Mouse (Mus musculus): Measurements from ENCODE around the gene Zar1l. TPM values are rescaled to one million over a fixed set of nuclear protein-coding genes. Genes with fewer than 3 reads are reported as not detected.
"Not testable (repeated sequence)": the region's sequence is repeated elsewhere in the genome, so short reads cannot be mapped to it uniquely, and the experiment has no call there.

Zar1l gene
- polyA plus RNA-seq, 1 experiment = not detected

- 74% methylated on average over 4 of the region's 4 CpGs for WGBS
- no peaks in the 10 kb centered on the region for H3K4me1 ChIP-seq (ENCODE audit: control insufficient read depth, insufficient read depth, low read length)
- DNase-seq = no peak
- no peak for TF ChIP-seq CTCF (IDR thresholded peaks at IDR 0.05; ENCODE audit: borderline replicate concordance, insufficient read depth, low read depth, low read length)
- TF ChIP-seq POLR2A (IDR thresholded peaks at IDR 0.05; ENCODE audit: borderline replicate concordance, insufficient read depth, low read length) = no peak
- no peaks in the 10 kb centered on the region for H3K27me3 ChIP-seq (ENCODE audit: control insufficient read depth, insufficient read depth, low read length)
- H3K4me3 ChIP-seq (replicated peaks; ENCODE audit: insufficient read depth, low read depth, low read length) = no peak overlapping the region
- no peak overlapping the region for H3K27ac ChIP-seq (ENCODE audit: insufficient read depth, low read length)
Observed at GRCm38 (mm10) chr5:150513264-150513663, 4.7 kb downstream of the Zar1l start.

DNA sequence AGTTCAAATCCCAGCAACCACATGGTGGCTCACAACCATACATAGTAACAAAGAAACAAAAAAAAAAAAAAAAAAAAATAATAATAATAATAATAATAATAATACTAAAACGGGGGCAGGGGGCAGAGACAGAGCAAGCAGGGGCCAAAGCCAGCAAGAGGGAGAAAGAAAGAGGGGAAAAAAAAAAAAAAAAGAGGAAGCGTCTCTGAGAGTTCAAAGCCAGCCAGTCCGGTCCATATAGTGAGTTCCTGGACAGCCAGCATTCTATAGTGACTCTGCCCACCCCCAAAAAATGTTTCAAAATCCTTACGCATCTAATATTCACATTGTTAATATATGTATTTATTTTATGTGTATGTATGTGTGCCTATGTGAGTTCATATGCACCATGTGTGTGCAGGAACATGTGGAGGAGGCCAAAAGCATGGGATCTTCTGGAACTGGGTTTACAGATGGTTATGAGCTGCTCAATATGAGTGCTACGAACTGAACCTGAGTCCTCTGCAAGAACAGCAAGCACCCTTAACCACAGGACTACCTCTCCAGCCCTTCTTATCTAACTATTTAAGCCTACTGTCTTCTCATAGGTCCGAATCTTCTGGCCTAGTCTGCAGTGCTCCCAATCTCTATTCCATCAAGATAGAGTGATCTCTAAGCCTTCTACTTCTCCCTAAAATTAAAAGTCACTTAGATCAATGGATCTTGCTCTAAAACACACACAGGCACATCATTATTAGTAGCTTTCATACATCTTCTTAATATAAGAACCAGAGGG lies 7.3 kb downstream of the Zar1l start:
- Histone ChIP-seq H3K4me1 (ENCODE audit: control insufficient read depth, insufficient read depth, low read length) (no peaks in the 10 kb centered on the region), H3K27me3 (ENCODE audit: control insufficient read depth, insufficient read depth, low read length) (no peaks in the 10 kb centered on the region), H3K4me3 (replicated peaks; ENCODE audit: insufficient read depth, low read depth, low read length) (no peak overlapping the region), H3K27ac (ENCODE audit: insufficient read depth, low read length) (no peak overlapping the region)
- TF ChIP-seq POLR2A (IDR thresholded peaks at IDR 0.05; ENCODE audit: borderline replicate concordance, insufficient read depth, low read length) (no peak), CTCF (IDR thresholded peaks at IDR 0.05; ENCODE audit: borderline replicate concordance, insufficient read depth, low read depth, low read length) (no peak)
- 88% methylated on average over 6 of the region's 6 CpGs for WGBS
- DNase-seq = no peak

- Histone ChIP-seq H3K4me1 (ENCODE audit: control insufficient read depth, insufficient read depth, low read length) (no peaks in the 10 kb centered on the region), H3K27me3 (ENCODE audit: control insufficient read depth, insufficient read depth, low read length) (no peaks in the 10 kb centered on the region), H3K4me3 (replicated peaks; ENCODE audit: insufficient read depth, low read depth, low read length) (no peak overlapping the region), H3K27ac (ENCODE audit: insufficient read depth, low read length) (no peak overlapping the region)
- TF ChIP-seq CTCF (IDR thresholded peaks at IDR 0.05; ENCODE audit: borderline replicate concordance, insufficient read depth, low read depth, low read length) (peak; percentile 58), POLR2A (IDR thresholded peaks at IDR 0.05; ENCODE audit: borderline replicate concordance, insufficient read depth, low read length) (no peak)
- DNase-seq = peak in 1 of 2 experiments; percentile 33
- WGBS = 56% methylated on average over 6 of the region's 6 CpGs
Observed at GRCm38 (mm10) chr5:150495792-150496191, 22.2 kb downstream of the Zar1l start.

DNA sequence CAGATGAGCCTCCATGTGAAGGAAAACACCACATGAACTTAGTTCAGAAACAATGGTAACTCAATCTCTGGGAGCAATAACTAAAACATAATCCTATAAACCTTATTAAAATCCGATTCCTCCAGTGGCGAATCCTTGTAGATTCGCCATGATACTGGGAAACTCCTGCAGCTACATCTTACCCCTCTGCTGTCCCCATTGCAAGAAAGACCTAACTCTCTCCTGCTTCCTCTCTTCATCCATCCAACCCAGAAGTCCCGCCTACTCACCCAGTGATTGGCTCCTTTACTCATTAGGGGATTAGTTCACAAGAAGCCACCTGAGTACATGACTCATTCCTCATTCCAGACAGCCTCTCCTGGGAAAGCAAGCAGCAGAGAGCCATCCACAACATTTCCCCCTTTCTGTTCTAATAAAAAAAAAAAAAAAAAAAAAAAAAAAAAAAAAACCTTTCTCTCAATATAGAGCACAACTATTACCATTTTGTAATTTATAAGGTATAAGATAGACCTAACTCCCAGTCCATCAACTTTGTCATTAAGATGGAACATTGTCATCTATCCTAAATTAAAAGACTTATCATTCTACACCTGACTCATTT lies 26.3 kb downstream of the Zar1l start:
- not testable (repeated sequence) for DNase-seq; H3K27me3 ChIP-seq (ENCODE audit: control insufficient read depth, insufficient read depth, low read length); H3K4me1 ChIP-seq (ENCODE audit: control insufficient read depth, insufficient read depth, low read length); H3K4me3 ChIP-seq (replicated peaks; ENCODE audit: insufficient read depth, low read depth, low read length); H3K27ac ChIP-seq (ENCODE audit: insufficient read depth, low read length)
- 96% methylated on average over 4 of the region's 4 CpGs for WGBS

DNA sequence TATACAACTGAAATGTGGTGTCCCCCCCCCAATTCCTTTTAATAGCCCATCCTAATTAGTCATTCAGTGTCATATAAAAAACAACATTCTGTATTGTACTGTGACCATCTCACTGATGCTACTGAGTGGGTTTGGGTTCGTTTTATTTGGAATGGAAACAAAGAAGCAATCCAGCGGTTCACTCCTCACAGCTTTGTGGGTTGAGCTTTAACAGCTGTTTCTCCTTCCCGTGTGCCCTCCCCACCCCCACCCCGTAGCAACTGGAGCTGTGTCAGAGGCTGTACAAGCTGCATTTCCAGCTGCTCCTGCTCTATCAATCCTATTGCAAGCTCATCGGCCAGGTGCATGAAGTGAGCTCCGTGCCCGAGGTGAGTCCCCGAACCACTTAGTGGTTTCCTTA lies 27.1 kb downstream of the Zar1l start:
- no peak overlapping the region for H3K27ac ChIP-seq (ENCODE audit: insufficient read depth, low read length)
- no peak for DNase-seq
- no peaks in the 10 kb centered on the region for H3K4me1 ChIP-seq (ENCODE audit: control insufficient read depth, insufficient read depth, low read length)
- no peak overlapping the region for H3K4me3 ChIP-seq (replicated peaks; ENCODE audit: insufficient read depth, low read depth, low read length)
- H3K27me3 ChIP-seq (ENCODE audit: control insufficient read depth, insufficient read depth, low read length) = no peaks in the 10 kb centered on the region
- no peak for TF ChIP-seq POLR2A (IDR thresholded peaks at IDR 0.05; ENCODE audit: borderline replicate concordance, insufficient read depth, low read length)
- WGBS = 84% methylated on average over 8 of the region's 8 CpGs

GRCm38 (mm10) chr5:150490285-150490684 lies 27.7 kb downstream of the Zar1l start:
- 66% methylated on average over 3 of the region's 3 CpGs for WGBS
- Histone ChIP-seq H3K27ac (ENCODE audit: insufficient read depth, low read length) (no peak overlapping the region), H3K27me3 (ENCODE audit: control insufficient read depth, insufficient read depth, low read length) (no peaks in the 10 kb centered on the region), H3K4me3 (replicated peaks; ENCODE audit: insufficient read depth, low read depth, low read length) (no peak overlapping the region), H3K4me1 (ENCODE audit: control insufficient read depth, insufficient read depth, low read length) (no peaks in the 10 kb centered on the region)
- no peak for TF ChIP-seq POLR2A (IDR thresholded peaks at IDR 0.05; ENCODE audit: borderline replicate concordance, insufficient read depth, low read length)
- TF ChIP-seq CTCF (IDR thresholded peaks at IDR 0.05; ENCODE audit: borderline replicate concordance, insufficient read depth, low read depth, low read length) = no peak
- no peak for DNase-seq

DNA sequence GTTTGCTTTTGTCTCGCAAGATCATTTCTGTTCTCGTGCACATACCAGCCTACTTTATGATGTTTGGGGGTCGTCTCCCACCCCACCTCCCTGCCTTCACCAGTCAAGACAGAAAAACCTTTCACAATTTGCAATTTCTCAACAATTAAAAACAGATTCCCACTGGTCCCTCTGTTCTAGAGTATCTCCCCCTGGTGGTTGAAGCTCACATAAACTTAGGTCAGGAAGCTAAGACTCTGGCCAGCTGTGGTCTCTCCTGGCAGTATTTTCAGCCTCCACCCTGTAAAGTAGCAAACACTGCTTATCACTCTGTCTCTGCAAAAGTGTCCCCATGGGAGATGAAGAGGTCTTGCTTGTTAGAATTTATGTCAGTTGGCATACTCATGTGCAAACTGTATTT lies 32.8 kb downstream of the Zar1l start:
- Histone ChIP-seq H3K4me3 (replicated peaks; ENCODE audit: insufficient read depth, low read depth, low read length) (no peak overlapping the region), H3K4me1 (ENCODE audit: control insufficient read depth, insufficient read depth, low read length) (no peaks in the 10 kb centered on the region), H3K27ac (ENCODE audit: insufficient read depth, low read length) (no peak overlapping the region), H3K27me3 (ENCODE audit: control insufficient read depth, insufficient read depth, low read length) (no peaks in the 10 kb centered on the region)
- DNase-seq = no peak
- 75% methylated on average over 3 of the region's 3 CpGs for WGBS
- TF ChIP-seq CTCF (IDR thresholded peaks at IDR 0.05; ENCODE audit: borderline replicate concordance, insufficient read depth, low read depth, low read length) = no peak; the same call in 1 of the 2 replicates
- TF ChIP-seq POLR2A (IDR thresholded peaks at IDR 0.05; ENCODE audit: borderline replicate concordance, insufficient read depth, low read length) = no peak

DNA sequence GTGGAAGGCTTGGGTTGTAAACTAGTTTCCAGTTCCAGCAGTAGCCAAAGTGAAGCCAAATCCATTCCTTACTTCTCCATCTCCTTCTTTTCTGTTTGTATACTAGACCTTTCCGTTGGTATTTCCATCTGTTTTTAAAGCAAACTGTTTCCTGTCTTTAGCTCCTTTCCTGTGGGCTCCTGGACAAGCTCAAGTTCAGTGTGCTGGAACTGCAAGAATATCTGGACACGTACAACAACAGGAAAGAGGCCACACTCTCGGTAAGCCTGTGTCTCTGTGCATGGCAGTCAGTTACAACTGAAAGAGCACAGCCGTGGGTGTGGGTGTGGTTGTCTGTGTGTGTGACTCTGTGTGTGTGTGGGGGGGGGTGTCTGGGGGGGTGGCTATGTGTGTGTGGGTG lies 39.4 kb downstream of the Zar1l start:
- no peak for DNase-seq
- Histone ChIP-seq H3K4me3 (replicated peaks; ENCODE audit: insufficient read depth, low read depth, low read length) (no peak overlapping the region), H3K27ac (ENCODE audit: insufficient read depth, low read length) (no peak overlapping the region), H3K27me3 (ENCODE audit: control insufficient read depth, insufficient read depth, low read length) (no peaks in the 10 kb centered on the region), H3K4me1 (ENCODE audit: control insufficient read depth, insufficient read depth, low read length) (no peaks in the 10 kb centered on the region)
- no peak for TF ChIP-seq POLR2A (IDR thresholded peaks at IDR 0.05; ENCODE audit: borderline replicate concordance, insufficient read depth, low read length)
- TF ChIP-seq CTCF (IDR thresholded peaks at IDR 0.05; ENCODE audit: borderline replicate concordance, insufficient read depth, low read depth, low read length) = no peak
- WGBS = 75% methylated on average over 4 of the region's 4 CpGs

All from cerebellum, adult 2 months (tissue).